Mouse (Mus musculus): ENCODE measurements at regions not wholly inside any gene's neighbourhood (a gene's known extent, or its start where the extent isn't known, plus 50 kb on each side); places are given as distances from the start of the nearest gene placed in this dataset.

DNA sequence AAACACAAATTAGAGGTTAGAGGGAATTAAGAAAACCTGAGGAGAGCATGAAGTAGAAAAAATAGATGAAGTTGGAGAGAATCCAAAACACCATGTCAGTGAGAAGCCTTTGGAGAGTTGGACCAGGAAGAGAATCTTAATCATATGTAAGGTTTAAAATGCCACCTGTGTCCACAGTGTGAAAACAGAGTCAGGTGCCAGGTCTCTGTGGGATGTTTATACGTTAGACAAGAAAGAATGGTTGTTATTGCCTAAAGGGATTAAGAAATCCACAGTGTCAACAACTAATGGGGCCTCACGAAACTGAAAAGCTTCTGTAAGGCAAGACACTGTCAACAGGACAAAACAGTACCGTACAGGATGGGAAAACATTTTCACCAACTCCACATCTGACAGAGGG is 294.7 kb upstream of the Slc35b3 start:
- no peak for TF ChIP-seq CTCF (IDR thresholded peaks at IDR 0.05; ENCODE audit: borderline replicate concordance, insufficient read depth, low read depth, low read length)
- no peak for TF ChIP-seq POLR2A (IDR thresholded peaks at IDR 0.05; ENCODE audit: borderline replicate concordance, insufficient read depth, low read length)
